Mouse (Mus musculus): ENCODE results near the gene Axdnd1.
"Not testable (repeated sequence)": the region's sequence is repeated elsewhere in the genome, so short reads cannot be mapped to it uniquely, and the experiment has no call there.

Gene Axdnd1

GRCm38 (mm10) chr1:156344433-156344832, 76.5 kb downstream of the Axdnd1 start:
- in situ Hi-C loops (cut with MboI), result no loop called here

GRCm38 (mm10) chr1:156340847-156341246, 80.1 kb downstream of the Axdnd1 start:
- in situ Hi-C loops (cut with MboI), result no loop called here

GRCm38 (mm10) chr1:156323126-156323525, 97.8 kb downstream of the Axdnd1 start:
- in situ Hi-C loops (cut with MboI), result no loop called here

GRCm38 (mm10) chr1:156310630-156311029, 110.3 kb downstream of the Axdnd1 start, which contains the start of gene Nphs2:
Nphs2 (plus strand) TSS chr1:156310727.
- in situ Hi-C loops (cut with MboI), result no loop called here

GRCm38 (mm10) chr1:156308595-156308994, 112.4 kb downstream of the Axdnd1 start:
- in situ Hi-C loops (cut with MboI), result no loop called here

- in situ Hi-C loops (cut with MboI), result no loop called here
Measured at GRCm38 (mm10) chr1:156302911-156303749, 117.8 kb downstream of the Axdnd1 start, which contains the start of gene Tdrd5. Tdrd5 (minus strand) TSS chr1:156303664.

GRCm38 (mm10) chr1:156290016-156290415, 130.9 kb downstream of the Axdnd1 start:
- in situ Hi-C loops (cut with MboI), result no loop called here

- in situ Hi-C loops (cut with MboI), result not testable (repeated sequence)
Measured at GRCm38 (mm10) chr1:156289222-156289587, 131.8 kb downstream of the Axdnd1 start.

- in situ Hi-C loops (cut with MboI), result no loop called here
Measured at GRCm38 (mm10) chr1:156288556-156289221, 132.3 kb downstream of the Axdnd1 start.

- in situ Hi-C loops (cut with MboI), result no loop called here
Measured at GRCm38 (mm10) chr1:156285541-156285896, 135.4 kb downstream of the Axdnd1 start.

- in situ Hi-C loops (cut with MboI), result no loop called here
Measured at GRCm38 (mm10) chr1:156284851-156285540, 136.0 kb downstream of the Axdnd1 start.

- in situ Hi-C loops (cut with MboI), result no loop called here
Measured at GRCm38 (mm10) chr1:156284207-156284606, 136.8 kb downstream of the Axdnd1 start.

GRCm38 (mm10) chr1:156280131-156280530, 140.8 kb downstream of the Axdnd1 start:
- in situ Hi-C loops (cut with MboI), result no loop called here

- in situ Hi-C loops (cut with MboI), result no loop called here
Measured at GRCm38 (mm10) chr1:156273647-156274046, 147.3 kb downstream of the Axdnd1 start.

Data from mature B cell (primary cell).